In the genomic region with DNA sequence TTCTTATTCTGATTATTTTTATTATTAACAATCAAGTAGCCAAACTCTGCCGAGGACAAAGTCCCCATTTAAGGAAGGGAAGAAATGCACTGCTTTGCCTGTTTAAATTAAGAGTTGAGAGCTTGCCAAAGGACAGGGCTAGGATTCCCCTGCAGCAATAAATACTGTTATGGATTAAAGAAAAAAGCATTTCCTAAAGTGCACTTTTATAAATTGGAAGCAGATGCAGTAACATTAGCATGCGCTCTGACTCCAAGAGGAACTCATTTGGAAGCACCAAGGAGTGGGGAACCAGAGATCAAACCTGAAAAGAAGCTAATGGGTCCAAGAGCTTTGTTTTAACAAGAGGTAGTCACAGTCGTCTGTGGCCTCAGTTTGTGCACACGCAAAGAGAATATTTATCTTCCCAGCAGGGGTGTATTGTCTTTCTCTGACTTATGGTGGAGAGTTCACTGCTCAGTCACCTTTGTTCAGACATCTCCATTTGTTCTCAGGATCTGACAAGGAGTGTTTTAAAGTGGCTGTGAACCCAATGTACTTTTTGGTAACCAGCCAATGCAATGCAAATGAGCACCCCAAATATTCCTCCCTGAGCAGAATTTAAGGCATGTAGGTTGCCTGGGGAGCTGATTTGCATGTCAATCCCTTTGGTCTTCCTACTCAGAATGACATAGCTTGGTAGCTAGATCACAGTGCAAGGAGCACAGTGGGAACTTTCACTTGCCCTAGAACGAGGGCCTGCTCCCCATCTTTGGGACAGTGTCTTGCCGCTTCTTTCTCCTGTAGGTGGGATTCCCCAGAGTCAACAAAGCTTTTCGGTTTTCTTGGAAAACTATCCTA, we compare ENCODE assay signal across 12 mouse cellular contexts.
A peak's percentile ranks its signal among the peaks of the same experiment; 100 is the strongest.
DNase-seq lines count a peak whose midpoint lies in the region; ATAC-seq and TF ChIP-seq lines count a peak whose summit lies in the region.
"Had no signal": no experiment of that assay in that cellular context is flagged by ENCODE, and none has a peak within 500 bp of the region (broad histone marks: within the 10 kb centered on the region; RNA-seq: fewer than 3 reads in every experiment).

No protein-coding gene starts in this region.

- no peak overlapping the region for H3K27ac ChIP-seq in kidney, embryonic 14.5 days (ENCODE audit: low read depth, low read length)
- H3K27ac ChIP-seq in kidney, adult 2 months (ENCODE audit: insufficient read depth, low read depth, low read length), result no peak overlapping the region
- 0 out of 2 replicates have a peak overlapping the region, but pooled peaks have one; percentile 23 for H3K27ac ChIP-seq in hindbrain, embryonic 10.5 days
- H3K27ac ChIP-seq: liver, embryonic 15.5 days had no signal

- peak; percentile 64 for ATAC-seq in kidney, embryonic 14.5 days (ENCODE audit: low FRiP score, low TSS enrichment)
- ATAC-seq: intestine, embryonic 16.5 days had no signal

- H3K4me1 ChIP-seq in kidney, embryonic 14.5 days (ENCODE audit: control insufficient read depth, insufficient read depth, low read length), result no peaks in the 10 kb centered on the region
- no peaks in the 10 kb centered on the region for H3K4me1 ChIP-seq in kidney, adult 2 months (ENCODE audit: control insufficient read depth, insufficient read depth, low read length)
- peaks cover 13% of the 10 kb centered on the region for H3K4me1 ChIP-seq in hindbrain, embryonic 10.5 days (replicated peaks)
- H3K4me1 ChIP-seq: liver, embryonic 15.5 days had no signal

- no peaks in the 10 kb centered on the region for H3K36me3 ChIP-seq in kidney, embryonic 14.5 days (ENCODE audit: control insufficient read depth, insufficient read depth, low read length)
- H3K36me3 ChIP-seq in kidney, adult 2 months (ENCODE audit: control insufficient read depth, insufficient read depth, low read length), result no peaks in the 10 kb centered on the region
- H3K36me3 ChIP-seq in hindbrain, embryonic 10.5 days, result no peaks in the 10 kb centered on the region
- H3K36me3 ChIP-seq: liver, embryonic 15.5 days had no signal

- no peaks in the 10 kb centered on the region for H3K9me3 ChIP-seq in kidney, embryonic 14.5 days (ENCODE audit: control insufficient read depth, low read length)
- no peaks in the 10 kb centered on the region for H3K9me3 ChIP-seq in hindbrain, embryonic 10.5 days
- H3K9me3 ChIP-seq: liver, embryonic 15.5 days had no signal

- no peak for DNase-seq in kidney, adult 2 months
- DNase-seq in brain, adult 2 months (ENCODE audit: low read depth, low spot score), result peak; percentile 49
- DNase-seq in hindbrain, embryonic 10.5 days (ENCODE audit: low spot score), result peak; percentile 6
- peak; percentile 24 for DNase-seq in neural tube, embryonic 10.5 days (ENCODE audit: extremely low spot score, low spot score)
- no peak for DNase-seq in gastrocnemius, adult 18-20 months (ENCODE audit: low spot score)
- no peak for DNase-seq in urinary bladder, postnatal 14 days (ENCODE audit: low spot score)
- DNase-seq in liver, result no peak

- H3K4me3 ChIP-seq in kidney, embryonic 14.5 days (ENCODE audit: low read length), result no peak overlapping the region
- H3K4me3 ChIP-seq in kidney, adult 2 months (ENCODE audit: insufficient read depth, low read depth, low read length), result no peak overlapping the region
- H3K4me3 ChIP-seq in hindbrain, embryonic 10.5 days, result no peak overlapping the region
- H3K4me3 ChIP-seq: erythroblast, embryonic 14.5 days; liver, embryonic 15.5 days had no signal

- no peak overlapping the region for H3K9ac ChIP-seq in kidney, embryonic 14.5 days (ENCODE audit: low read depth, low read length)
- H3K9ac ChIP-seq: liver, embryonic 15.5 days had no signal

- TF ChIP-seq POLR2A in kidney, adult 2 months (IDR thresholded peaks at IDR 0.05; ENCODE audit: low read depth, low read length), result no peak

- H3K4me2 ChIP-seq in kidney, embryonic 14.5 days (replicated peaks; ENCODE audit: low read depth, low read length), result no peak overlapping the region
- H3K4me2 ChIP-seq: heart, embryonic 11.5 days; liver, embryonic 15.5 days had no signal

- WGBS in kidney, embryonic 14.5 days, result 26% methylated on average over 7 of the region's 7 CpGs
- 38% methylated on average over 7 of the region's 7 CpGs for WGBS in kidney, adult 2 months
- WGBS in hindbrain, embryonic 10.5 days, result 16% methylated on average over 7 of the region's 7 CpGs

- no peaks in the 10 kb centered on the region for H3K27me3 ChIP-seq in kidney, embryonic 14.5 days (ENCODE audit: control insufficient read depth, insufficient read depth, low read length)
- no peaks in the 10 kb centered on the region for H3K27me3 ChIP-seq in kidney, adult 2 months (replicated peaks; ENCODE audit: control insufficient read depth, insufficient read depth, low read length)
- H3K27me3 ChIP-seq in hindbrain, embryonic 10.5 days (ENCODE audit: insufficient read depth, poor library complexity, severe bottlenecking), result no peaks in the 10 kb centered on the region
- H3K27me3 ChIP-seq: liver, embryonic 15.5 days had no signal

- TF ChIP-seq CTCF in kidney, adult 2 months (conservative IDR thresholded peaks at IDR 0.05; ENCODE audit: insufficient read depth, insufficient read length, low read depth, low read length), result no peak

Comparison
In these comparisons a context has a peak if more than half of its experiments do, and no peak if none do; other contexts are left out.
1. DNase-seq: peak in brain, adult 2 months (single experiment), hindbrain, embryonic 10.5 days (single experiment) and neural tube, embryonic 10.5 days (single experiment); none in kidney, adult 2 months (single experiment), gastrocnemius, adult 18-20 months (single experiment), urinary bladder, postnatal 14 days (single experiment) and liver (single experiment).